Comparison of ENCODE assay signal across 16 mouse cellular contexts in genomic region chr9:6089913-6090312, GRCm38 (mm10).
"Had no signal": no experiment of that assay in that cellular context is flagged by ENCODE, and none has a peak within 500 bp of the region (broad histone marks: within the 10 kb centered on the region; RNA-seq: fewer than 3 reads in every experiment).

No protein-coding gene starts in this region.

- H3K27ac ChIP-seq: layer of hippocampus, adult 2 months; left cerebral cortex, adult 2 months; limb, embryonic 10.5 days; liver, embryonic 15.5 days; neural tube, embryonic 13.5 days; stomach, embryonic 15.5 days had no signal

- H3K9ac ChIP-seq: liver, embryonic 15.5 days; neural tube, embryonic 13.5 days; stomach, embryonic 15.5 days had no signal

- H3K36me3 ChIP-seq: limb, embryonic 10.5 days; liver, embryonic 15.5 days; neural tube, embryonic 13.5 days; stomach, embryonic 15.5 days had no signal

- DNase-seq: kidney, adult 18-20 months; kidney, postnatal 10 days; kidney, postnatal 4 days; lung, adult 2 months; lung, postnatal 36 days; retina, postnatal 1 day; right cerebral cortex, postnatal 14 days; thymus, postnatal 4 days had no signal

- H3K4me3 ChIP-seq: layer of hippocampus, adult 2 months; left cerebral cortex, adult 2 months; limb, embryonic 10.5 days; liver, embryonic 15.5 days; neural tube, embryonic 13.5 days; stomach, embryonic 15.5 days had no signal

- H3K4me1 ChIP-seq: limb, embryonic 10.5 days; liver, embryonic 15.5 days; neural tube, embryonic 13.5 days; stomach, embryonic 15.5 days had no signal

- ATAC-seq: lung, postnatal 0 days; midbrain, embryonic 16.5 days had no signal

- H3K27me3 ChIP-seq: liver, embryonic 15.5 days; neural tube, embryonic 13.5 days; stomach, embryonic 15.5 days had no signal

- H3K9me3 ChIP-seq: limb, embryonic 10.5 days; liver, embryonic 15.5 days; neural tube, embryonic 13.5 days; stomach, embryonic 15.5 days had no signal
